Mouse (Mus musculus): ENCODE data around the gene Abca7.

- TF ChIP-seq CTCF (IDR thresholded peaks at IDR 0.05; ENCODE audit: borderline replicate concordance, control insufficient read depth, extremely low read depth, insufficient read depth, low read length, poor library complexity) (no peak), POLR2A (IDR thresholded peaks at IDR 0.05; ENCODE audit: control insufficient read depth, extremely low read depth, insufficient read depth, low read length, poor library complexity) (no peak)
Observed at GRCm38 (mm10) chr10:80020191-80020590, 23.9 kb downstream of the Abca7 start.
